ENCODE assay signal across 8 mouse cellular contexts in the genomic region with DNA sequence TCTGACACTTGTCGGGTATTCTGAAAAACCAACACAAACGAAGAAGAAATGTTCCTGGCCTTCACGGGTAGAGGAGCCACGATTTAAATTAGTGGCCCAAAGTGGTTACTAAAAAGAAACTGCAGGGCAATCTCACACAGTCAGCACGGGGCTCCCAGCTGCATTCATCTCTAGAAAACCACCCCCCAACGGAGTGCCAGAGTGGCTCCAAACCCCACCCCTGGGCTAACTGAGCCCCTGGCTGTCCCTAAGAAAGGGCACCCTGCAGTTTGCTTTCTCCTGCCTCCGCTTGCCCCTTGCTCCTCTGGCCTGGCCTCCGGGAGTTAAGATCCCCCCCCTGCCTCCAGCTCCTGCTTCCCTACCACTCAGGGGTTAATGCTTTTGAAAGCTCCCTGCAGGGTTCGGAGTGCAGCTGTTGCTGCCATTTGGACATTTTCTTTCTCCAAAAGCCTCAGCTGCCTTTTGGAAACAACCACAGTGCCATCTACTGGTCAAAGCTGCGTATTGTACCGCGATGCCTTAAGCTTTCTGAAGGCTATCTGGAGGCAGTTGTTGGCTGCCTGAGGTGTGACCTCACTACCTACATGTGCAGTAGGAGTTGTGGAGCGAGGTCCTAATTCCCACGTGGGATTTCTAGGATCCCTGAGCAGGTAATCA.
A peak's percentile ranks its signal among the peaks of the same experiment; 100 is the strongest.
DNase-seq lines count a peak whose midpoint lies in the region; ATAC-seq lines count a peak whose summit lies in the region.

No protein-coding gene starts in this region.

- peaks cover 8% of the 10 kb centered on the region for H3K4me1 ChIP-seq in hindbrain, embryonic 15.5 days (replicated peaks)

- H3K9me3 ChIP-seq in hindbrain, embryonic 15.5 days = no peaks in the 10 kb centered on the region

- peak; percentile 85 for ATAC-seq in hindbrain, embryonic 15.5 days (ENCODE audit: low FRiP score, low read depth)

- H3K4me2 ChIP-seq in hindbrain, embryonic 15.5 days = peak overlapping the region; percentile 53

- no peaks in the 10 kb centered on the region for H3K27me3 ChIP-seq in hindbrain, embryonic 15.5 days

- DNase-seq in T-cell, adult 2 months (ENCODE audit: low spot score) = peak; percentile 17
- DNase-seq in cerebellum, postnatal 25 days = peak; percentile 92 to 93
- DNase-seq in gastrocnemius, adult 18-20 months (ENCODE audit: low spot score) = peak; percentile 89
- peak; percentile 55 for DNase-seq in left cerebral cortex, adult 11 months (ENCODE audit: low spot score)
- peak; percentile 82 for DNase-seq in lung, postnatal 36 days
- peak; percentile 85 to 92 for DNase-seq in right cerebral cortex, adult 2 months (ENCODE audit: low spot score in 2 of 2)
- DNase-seq in urinary bladder, postnatal 4 days (ENCODE audit: low spot score in 2 of 2) = peak; percentile 73 to 86

- no peak overlapping the region; the same call in 1 of the 2 replicates for H3K4me3 ChIP-seq in hindbrain, embryonic 15.5 days

- no peak overlapping the region for H3K9ac ChIP-seq in hindbrain, embryonic 15.5 days

- no peaks in the 10 kb centered on the region for H3K36me3 ChIP-seq in hindbrain, embryonic 15.5 days

- H3K27ac ChIP-seq in hindbrain, embryonic 15.5 days (replicated peaks) = peak overlapping the region; percentile 39

- 3% methylated on average over 14 of the region's 14 CpGs for WGBS in hindbrain, embryonic 15.5 days

Comparison
In these comparisons a context has a peak if more than half of its experiments do, and no peak if none do; other contexts are left out.
1. DNase-seq: peak in every context shown above with its lines; median percentile 92 in cerebellum, postnatal 25 days; 89 in gastrocnemius, adult 18-20 months; 88 in right cerebral cortex, adult 2 months; 82 in lung, postnatal 36 days; 80 in urinary bladder, postnatal 4 days; 55 in left cerebral cortex, adult 11 months; 17 in T-cell, adult 2 months.